Mouse (Mus musculus) C2C12 (cell line): ENCODE results near the gene Sorbs1. TPM values are rescaled to one million over a fixed set of nuclear protein-coding genes. Genes with fewer than 3 reads are reported as not detected.

Experiments
- H3K27me3 ChIP-seq: one replicate; pipeline ENCODE4 v1.6.1; 2011; ENCODE audit not compliant: control insufficient read depth, insufficient read depth, insufficient read length
- H3K36me3 ChIP-seq: one replicate; pipeline ENCODE4 v1.6.1; 2011; ENCODE audit not compliant: control insufficient read depth, insufficient read depth
- H3K4me3 ChIP-seq: one replicate; pipeline ENCODE4 v1.5.1; 2011; ENCODE audit warnings: mild to moderate bottlenecking, control low read depth; ENCODE audit not compliant: poor library complexity, insufficient read depth, severe bottlenecking
- H3K79me2 ChIP-seq: one replicate; pipeline ENCODE4 v1.6.1; 2011; ENCODE audit not compliant: control insufficient read depth, insufficient read depth
- H3K79me3 ChIP-seq: one replicate; pipeline ENCODE4 v1.6.1; 2011; ENCODE audit warnings: low read depth, control low read depth
- H3ac ChIP-seq: one replicate; pipeline ENCODE3; 2011; ENCODE audit warnings: low read depth; ENCODE audit not compliant: control insufficient read depth, insufficient read length
- CEBPB ChIP-seq: IDR thresholded peaks from one replicate; pipeline ENCODE4 v1.6.1; 2011; ENCODE audit warnings: low read depth, mild to moderate bottlenecking, control low read depth, moderate library complexity
- CTCF ChIP-seq: IDR thresholded peaks from one replicate; pipeline ENCODE4 v1.5.1; 2011; ENCODE audit not compliant: control insufficient read depth, insufficient read depth, insufficient read length
- FOSL1 ChIP-seq: IDR thresholded peaks from one replicate; pipeline ENCODE4 v1.8.0; 2011; ENCODE audit warnings: mild to moderate bottlenecking, low read length; ENCODE audit not compliant: poor library complexity, insufficient read depth, severe bottlenecking
- MAX ChIP-seq: IDR thresholded peaks from one replicate; pipeline ENCODE4 v1.6.1; 2011; ENCODE audit warnings: mild to moderate bottlenecking, control low read depth
- MYOD1 ChIP-seq: IDR thresholded peaks from one replicate; pipeline ENCODE4 v1.6.1; 2011; ENCODE audit warnings: low read depth; ENCODE audit not compliant: control insufficient read depth, insufficient read length
- MYOG ChIP-seq: IDR thresholded peaks from one replicate; pipeline ENCODE4 v1.6.1; 2011; ENCODE audit not compliant: control insufficient read depth, insufficient read length; ENCODE audit errors: extremely low read depth
- USF1 ChIP-seq: IDR thresholded peaks from one replicate; pipeline ENCODE4 v1.6.1; 2011; ENCODE audit warnings: low read depth, mild to moderate bottlenecking, control low read depth, moderate library complexity
- polyA plus RNA-seq: library from polyadenylated mRNA; unstranded; fragments of >200 nt; fragmentation: generic; extraction: Trizol; gene quantifications from one replicate; pipeline ENCODE4 v1.2.1, GENCODE M21; 2012; ENCODE audit warnings: missing spikeins

The Sorbs1 gene
- polyA plus RNA-seq, 1 experiment: 9.0 TPM

DNA sequence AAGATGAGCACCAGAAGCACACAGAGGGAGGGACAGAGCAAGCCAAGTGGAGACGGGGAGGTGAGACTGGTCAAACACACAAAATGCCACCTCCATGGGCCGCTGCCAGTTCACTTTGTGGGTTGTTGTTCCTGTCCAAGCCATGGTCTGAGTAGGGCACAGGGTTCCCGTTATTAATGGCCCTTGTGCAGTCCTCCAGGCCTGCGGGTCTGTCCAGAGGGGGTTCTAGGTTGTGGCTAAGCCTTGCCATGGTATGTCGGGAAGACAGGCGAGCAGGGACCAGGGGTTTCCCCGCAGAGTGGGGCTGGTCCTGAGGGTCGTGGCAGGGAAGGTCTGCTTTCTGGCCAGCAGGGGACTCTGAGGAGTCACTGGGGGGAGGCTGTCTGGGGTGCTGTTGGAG lies 188.2 kb downstream of the Sorbs1 start:
- peaks cover 4% of the 10 kb centered on the region for H3K36me3 ChIP-seq
- no peaks in the 10 kb centered on the region for H3K79me3 ChIP-seq
- TF ChIP-seq MAX (no peak), CEBPB (no peak), CTCF (no peak), MYOD1 (no peak), FOSL1 (no peak), MYOG (no peak), USF1 (no peak)
- no peak overlapping the region for H3ac ChIP-seq
- no peaks in the 10 kb centered on the region for H3K79me2 ChIP-seq
- no peak overlapping the region for H3K4me3 ChIP-seq
- no peaks in the 10 kb centered on the region for H3K27me3 ChIP-seq

DNA sequence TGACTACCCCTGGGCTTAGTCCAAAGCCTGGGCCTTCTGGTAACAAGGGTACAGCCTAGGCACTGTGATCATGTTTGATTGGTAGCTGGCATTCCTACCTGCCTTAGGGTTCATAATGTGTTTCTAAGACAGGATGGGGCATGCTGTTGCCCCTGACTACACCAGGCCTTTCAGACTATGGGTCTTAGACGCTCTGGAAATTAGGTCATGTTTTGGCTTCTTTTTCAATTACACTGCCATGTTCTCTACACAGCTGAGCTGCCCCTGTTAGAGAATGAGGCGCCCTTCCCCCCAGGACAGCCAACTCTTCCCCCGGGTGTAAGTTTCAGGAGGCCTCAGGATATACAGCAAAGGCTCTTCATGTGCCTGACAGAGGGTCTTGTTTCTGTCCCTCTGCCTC lies 191.4 kb downstream of the Sorbs1 start:
- no peaks in the 10 kb centered on the region for H3K27me3 ChIP-seq
- H3K36me3 ChIP-seq: peaks cover 4% of the 10 kb centered on the region
- H3ac ChIP-seq: no peak overlapping the region
- H3K4me3 ChIP-seq: no peak overlapping the region
- TF ChIP-seq MYOD1 (no peak), FOSL1 (no peak), USF1 (no peak), MYOG (no peak), CEBPB (no peak), MAX (no peak), CTCF (no peak)
- H3K79me2 ChIP-seq: no peaks in the 10 kb centered on the region
- H3K79me3 ChIP-seq: no peaks in the 10 kb centered on the region

DNA sequence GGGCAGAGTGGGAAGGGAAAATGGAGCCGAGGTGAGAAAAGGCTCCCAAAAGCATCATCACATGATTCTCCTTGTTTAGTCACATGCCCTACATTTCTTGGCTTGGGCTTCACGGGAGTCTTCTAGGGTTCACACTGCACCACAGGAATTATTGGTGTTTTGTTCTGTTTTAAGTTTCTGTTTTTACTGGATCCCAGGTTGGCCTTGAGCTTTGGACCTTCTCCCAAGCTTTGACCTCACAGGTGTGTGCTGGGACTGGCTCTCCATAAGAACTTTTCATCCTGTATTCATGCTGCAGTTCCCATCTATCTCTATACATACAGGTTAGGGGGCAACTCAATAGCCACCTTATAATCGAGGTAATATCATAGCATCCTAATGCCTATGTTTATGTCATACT lies 194.4 kb downstream of the Sorbs1 start:
- H3K36me3 ChIP-seq: no peaks in the 10 kb centered on the region
- TF ChIP-seq MYOG: no peak
- TF ChIP-seq CEBPB: no peak
- no peak for TF ChIP-seq CTCF
- TF ChIP-seq MAX: no peak
- TF ChIP-seq FOSL1: no peak
- no peak for TF ChIP-seq USF1
- TF ChIP-seq MYOD1: no peak
- H3K4me3 ChIP-seq: no peak overlapping the region
- no peak overlapping the region for H3ac ChIP-seq
- no peaks in the 10 kb centered on the region for H3K79me2 ChIP-seq
- no peaks in the 10 kb centered on the region for H3K79me3 ChIP-seq
- no peaks in the 10 kb centered on the region for H3K27me3 ChIP-seq

DNA sequence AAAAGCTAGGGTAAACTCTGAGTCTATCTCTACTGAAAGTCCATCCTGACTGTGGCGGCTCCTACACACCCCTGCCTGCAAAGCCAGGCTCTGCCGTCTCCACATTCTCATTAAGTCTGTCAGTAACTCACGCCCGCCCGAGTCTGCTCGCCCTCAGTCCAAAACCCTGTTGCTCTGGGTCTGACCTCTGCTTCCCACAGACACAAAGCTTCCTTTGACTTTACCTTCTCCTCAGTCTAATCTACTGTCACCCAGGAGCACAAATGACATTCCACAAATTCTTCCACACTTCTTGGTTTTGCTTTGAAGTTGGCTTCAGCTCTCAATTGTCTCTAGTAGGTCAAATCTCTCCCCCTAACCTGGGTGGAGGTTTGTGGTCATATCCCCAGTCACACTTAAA lies 195.1 kb downstream of the Sorbs1 start:
- Histone ChIP-seq H3K4me3 (no peak overlapping the region), H3K27me3 (no peaks in the 10 kb centered on the region), H3K79me2 (no peaks in the 10 kb centered on the region), H3K36me3 (no peaks in the 10 kb centered on the region), H3K79me3 (no peaks in the 10 kb centered on the region), H3ac (no peak overlapping the region)
- TF ChIP-seq MAX: no peak
- TF ChIP-seq MYOG: no peak
- TF ChIP-seq FOSL1: no peak
- no peak for TF ChIP-seq CTCF
- TF ChIP-seq CEBPB: no peak
- TF ChIP-seq USF1: no peak
- no peak for TF ChIP-seq MYOD1

DNA sequence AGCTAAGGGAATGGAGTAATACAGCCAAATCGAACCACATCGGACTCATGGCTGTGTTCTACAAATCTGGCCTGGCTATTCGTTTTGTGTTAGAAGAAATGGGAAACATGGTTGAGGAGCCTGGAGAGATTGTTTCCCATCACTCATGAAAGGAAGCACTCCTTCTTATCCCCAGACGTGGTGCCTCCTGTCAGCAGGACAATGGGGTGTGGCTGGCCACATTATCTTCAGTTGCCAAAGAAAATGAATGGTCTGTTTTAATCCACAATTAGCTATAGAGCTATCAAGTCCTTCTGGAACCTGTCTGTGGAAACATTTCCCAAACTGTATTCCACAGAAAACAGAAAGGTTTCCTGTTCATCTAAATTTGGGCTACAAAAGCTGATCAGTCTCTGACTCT lies 196.6 kb downstream of the Sorbs1 start:
- Histone ChIP-seq H3K4me3 (no peak overlapping the region), H3ac (no peak overlapping the region), H3K79me2 (no peaks in the 10 kb centered on the region), H3K36me3 (no peaks in the 10 kb centered on the region), H3K79me3 (no peaks in the 10 kb centered on the region), H3K27me3 (no peaks in the 10 kb centered on the region)
- no peak for TF ChIP-seq MYOD1
- TF ChIP-seq USF1: no peak
- TF ChIP-seq CEBPB: no peak
- no peak for TF ChIP-seq FOSL1

DNA sequence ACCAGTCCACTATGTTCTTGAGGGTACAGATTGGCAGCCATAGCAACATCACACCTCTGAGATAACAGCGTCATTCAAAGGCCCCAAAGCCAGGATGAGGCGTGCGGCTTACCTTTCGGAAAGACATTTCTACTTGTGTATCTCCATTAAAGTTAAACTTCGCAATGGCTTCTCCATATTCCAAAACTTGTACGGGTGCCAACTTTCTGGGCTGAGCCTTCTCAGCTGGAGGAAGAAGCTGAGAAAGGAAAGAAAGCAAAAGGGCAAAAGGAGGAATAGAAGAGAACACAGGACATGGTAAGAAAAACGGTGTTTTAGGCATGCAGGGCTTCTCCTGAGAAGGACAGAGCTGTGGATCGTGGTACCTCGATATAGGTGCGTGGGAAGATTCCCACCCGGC lies 199.3 kb downstream of the Sorbs1 start:
- TF ChIP-seq MAX: no peak
- TF ChIP-seq USF1: no peak
- H3K27me3 ChIP-seq: no peaks in the 10 kb centered on the region
- H3ac ChIP-seq: no peak overlapping the region
- no peaks in the 10 kb centered on the region for H3K79me2 ChIP-seq
- H3K4me3 ChIP-seq: no peak overlapping the region
- H3K79me3 ChIP-seq: no peaks in the 10 kb centered on the region
- no peaks in the 10 kb centered on the region for H3K36me3 ChIP-seq
